Mouse (Mus musculus) A20 (cell line): Measurements from ENCODE around the gene Ifit2.
A peak's percentile ranks its signal among the peaks of the same experiment; 100 is the strongest.
"Not testable (repeated sequence)": the region's sequence is repeated elsewhere in the genome, so short reads cannot be mapped to it uniquely, and the experiment has no call there.

Experiments used
- DNase-seq: peaks from one replicate; pipeline ENCODE4 v3.0.0-alpha.2; 2011; ENCODE audit warnings: low read depth, low spot score

Gene Ifit2

DNA sequence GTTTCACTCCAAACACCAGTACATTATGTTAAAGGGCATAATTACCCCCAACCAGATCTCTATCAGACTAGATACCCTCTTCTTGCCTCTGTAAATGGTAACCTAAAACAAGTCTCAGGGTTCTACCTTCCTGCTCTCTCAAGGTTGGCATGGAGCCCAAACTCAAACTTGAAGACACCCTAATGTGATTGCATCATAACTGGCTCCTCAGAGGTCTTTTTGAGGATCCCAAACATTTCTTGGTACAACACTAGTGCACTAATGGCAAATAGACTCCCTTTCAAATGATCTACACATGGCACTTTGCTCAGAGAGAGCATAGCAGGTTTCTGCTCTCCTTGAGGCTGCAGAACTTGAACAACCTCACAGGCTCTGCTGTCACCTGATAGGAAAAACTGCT, 46.3 kb downstream of the Ifit2 start:
- DNase-seq = no peak

DNA sequence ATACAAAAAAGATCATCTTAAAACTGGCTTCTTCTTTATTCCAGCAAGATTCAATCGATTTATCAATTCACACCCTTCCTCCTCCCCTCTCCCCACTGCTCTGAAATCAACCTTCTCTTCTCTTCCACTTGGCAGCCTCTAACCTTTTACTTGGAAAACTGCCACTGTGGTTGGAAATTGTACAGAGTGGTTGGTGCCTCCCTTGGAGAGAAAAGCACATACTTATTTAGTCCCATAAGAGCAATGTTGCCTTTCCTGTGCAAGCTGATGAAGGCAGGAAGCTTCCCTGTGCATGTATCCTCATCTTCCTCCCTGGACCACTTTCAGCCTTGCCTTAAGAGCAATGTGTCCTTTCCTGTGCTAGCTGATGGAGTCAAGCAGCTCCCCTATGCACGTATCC, 47.8 kb downstream of the Ifit2 start:
- DNase-seq = no peak

DNA sequence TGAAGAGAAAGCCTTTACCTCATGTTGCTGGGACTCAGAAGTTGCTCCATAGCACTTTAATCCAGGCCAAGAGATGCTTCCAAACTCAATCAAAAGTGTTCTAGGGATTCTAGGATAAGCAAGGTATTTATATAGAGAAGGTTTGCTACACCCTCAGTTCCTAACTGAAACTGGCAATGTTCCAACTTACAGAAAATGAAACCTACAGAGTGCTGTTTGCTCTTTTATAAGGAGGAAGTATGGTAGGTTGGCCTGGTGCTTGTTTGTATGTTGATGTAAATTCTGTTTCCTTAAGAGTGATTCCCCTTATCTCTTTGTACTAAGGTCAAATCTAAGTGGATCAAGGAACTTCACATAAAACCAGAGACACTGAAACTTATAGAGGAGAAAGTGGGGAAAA, 48.8 kb downstream of the Ifit2 start:
- DNase-seq = peak; percentile 54

- DNase-seq = peak; percentile 42
Measured at GRCm38 (mm10) chr19:34601888-34602287, 51.4 kb downstream of the Ifit2 start, which contains the start of gene Ifit1bl1. TSS of gene Ifit1bl1 (minus strand) at chr19:34601956.

DNA sequence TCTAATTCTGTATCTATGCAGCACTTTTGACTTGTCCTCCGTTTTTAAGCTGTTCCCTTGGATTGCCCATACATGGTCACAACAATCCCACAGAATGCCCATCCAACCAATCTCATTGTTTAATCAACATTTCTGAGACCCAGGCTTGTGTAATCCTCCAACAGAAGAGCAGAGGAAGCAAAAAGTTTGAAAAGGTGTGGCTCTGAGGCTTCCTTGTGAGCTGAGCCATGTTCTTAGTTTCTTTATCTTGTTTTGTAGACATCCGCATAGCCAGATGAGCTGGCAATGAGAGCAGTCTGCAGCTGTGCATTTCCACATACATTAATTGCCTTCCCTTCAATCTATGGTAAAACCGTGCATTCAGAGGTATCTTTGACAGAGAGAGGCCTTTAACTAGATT, 55.0 kb downstream of the Ifit2 start:
- DNase-seq = no peak

GRCm38 (mm10) chr19:34607237-34608051, 57.0 kb downstream of the Ifit2 start, which contains the start of gene Ifit3b:
TSS of gene Ifit3b (plus strand) at chr19:34607970.
- DNase-seq = not testable (repeated sequence)

- DNase-seq = not testable (repeated sequence)
Measured at GRCm38 (mm10) chr19:34610118-34610517, 59.6 kb downstream of the Ifit2 start.

DNA sequence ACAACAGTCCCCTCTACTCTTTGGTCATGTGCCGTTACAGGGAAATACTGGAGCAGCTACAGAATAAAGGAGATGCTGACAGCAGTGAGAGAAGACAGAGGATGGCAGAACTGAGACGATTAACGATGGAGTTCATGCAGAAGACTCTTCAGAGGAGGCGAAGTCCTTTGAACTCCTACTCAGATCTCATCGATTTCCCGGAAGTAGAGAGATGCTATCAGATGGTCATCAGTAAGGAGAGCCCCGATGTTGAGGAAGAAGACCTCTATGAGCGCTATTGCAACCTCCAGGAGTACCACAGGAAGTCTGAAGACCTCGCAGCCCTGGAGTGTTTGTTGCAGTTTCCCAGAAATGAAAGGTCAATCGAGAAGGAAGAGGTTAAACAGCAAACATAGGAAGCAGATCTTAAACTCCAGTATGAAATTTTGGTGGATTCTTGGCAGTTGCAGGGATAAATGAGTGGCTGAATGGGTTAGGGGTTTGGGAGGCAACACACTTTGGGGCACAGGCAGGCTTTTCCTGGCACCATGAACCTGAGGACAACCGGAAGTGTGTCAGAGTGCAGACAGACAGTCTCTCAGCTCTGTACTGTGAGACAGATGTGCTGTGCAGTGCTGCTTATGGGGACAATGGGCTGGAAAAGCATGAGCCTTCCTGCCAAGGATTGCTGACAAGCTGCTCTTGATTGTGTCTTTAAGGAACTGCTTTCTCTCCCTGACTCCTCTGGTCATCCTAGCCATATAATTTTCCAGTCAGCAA, 61.9 kb downstream of the Ifit2 start:
- DNase-seq = not testable (repeated sequence)

GRCm38 (mm10) chr19:34620871-34621270, 70.4 kb downstream of the Ifit2 start:
- DNase-seq = no peak

- DNase-seq = no peak
Measured at GRCm38 (mm10) chr19:34623781-34624180, 73.3 kb downstream of the Ifit2 start.

DNA sequence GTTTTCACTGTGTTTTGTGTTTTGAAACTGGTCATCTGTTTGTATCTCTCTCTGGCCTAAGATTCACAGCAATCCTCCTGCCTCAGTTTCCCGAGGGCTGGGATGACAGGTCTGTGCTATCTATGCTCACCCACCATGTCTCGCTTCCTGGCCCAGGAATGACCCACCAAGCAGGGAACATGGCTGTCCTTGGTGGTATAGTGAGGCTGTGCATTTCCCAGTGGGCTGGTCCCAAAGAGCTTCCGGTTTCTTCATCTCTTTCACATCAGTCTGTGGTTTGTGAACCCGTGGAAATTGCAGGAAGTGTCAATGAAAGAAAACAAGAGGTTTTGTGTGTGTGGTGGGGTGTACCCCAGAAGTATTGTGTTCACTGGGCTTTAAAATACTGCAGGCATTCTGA, 74.2 kb downstream of the Ifit2 start:
- DNase-seq = no peak
